ENCODE assay signal across 9 mouse cellular contexts in the genomic region with DNA sequence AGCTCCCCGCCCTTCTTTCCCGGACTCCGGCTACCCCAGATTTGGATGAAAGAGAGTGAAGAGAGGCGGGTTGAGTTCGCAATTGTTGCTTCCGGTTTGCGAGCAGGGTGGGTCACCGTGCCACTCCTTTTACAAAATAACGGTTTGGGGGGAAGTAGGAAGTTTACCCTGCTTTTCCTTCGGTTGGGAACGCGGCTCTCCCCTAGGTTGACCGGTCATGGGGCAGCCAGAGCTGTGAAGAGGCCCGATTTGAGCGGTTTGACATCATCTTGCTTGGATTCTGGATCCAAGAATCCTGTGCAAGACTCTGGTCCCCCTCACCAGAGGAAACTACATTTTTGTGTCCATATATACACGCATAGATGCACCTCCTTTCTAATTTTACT. TPM values are rescaled to one million over a fixed set of nuclear protein-coding genes. Genes with fewer than 3 reads are reported as not detected.
A peak's percentile ranks its signal among the peaks of the same experiment; 100 is the strongest.
DNase-seq lines count a peak whose midpoint lies in the region; ATAC-seq and TF ChIP-seq lines count a peak whose summit lies in the region.
"Had no signal": no experiment of that assay in that cellular context is flagged by ENCODE, and none has a peak within 500 bp of the region (broad histone marks: within the 10 kb centered on the region; RNA-seq: fewer than 3 reads in every experiment).

No protein-coding gene starts in this region.

- no peaks in the 10 kb centered on the region for H3K36me3 ChIP-seq in heart, embryonic 14.5 days (ENCODE audit: control insufficient read depth, insufficient read depth, low read length)
- H3K36me3 ChIP-seq in hindbrain, embryonic 12.5 days: no peaks in the 10 kb centered on the region
- H3K36me3 ChIP-seq in midbrain, embryonic 11.5 days (ENCODE audit: control insufficient read depth, insufficient read depth, low read length): no peaks in the 10 kb centered on the region
- H3K36me3 ChIP-seq: G1E had no signal

- no peak for TF ChIP-seq POLR2A in bone marrow macrophage, adult 2 months (IDR thresholded peaks at IDR 0.05; ENCODE audit: borderline replicate concordance, low read depth, low read length)

- TF ChIP-seq CTCF in bone marrow macrophage, adult 2 months (IDR thresholded peaks at IDR 0.05; ENCODE audit: low read depth, low read length): no peak

- WGBS in heart, embryonic 14.5 days: 0% methylated on average over 16 of the region's 16 CpGs
- WGBS in hindbrain, embryonic 12.5 days: 0% methylated on average over 16 of the region's 16 CpGs
- under 1% methylated on average over 16 of the region's 16 CpGs for WGBS in midbrain, embryonic 11.5 days

- peak overlapping the region; percentile 75 for H3K9ac ChIP-seq in heart, embryonic 14.5 days (ENCODE audit: low read length)
- H3K9ac ChIP-seq in hindbrain, embryonic 12.5 days: peak overlapping the region; percentile 68
- peak overlapping the region; percentile 70 for H3K9ac ChIP-seq in midbrain, embryonic 11.5 days (ENCODE audit: low read length)

- peak overlapping the region; percentile 88 for H3K4me2 ChIP-seq in heart, embryonic 14.5 days (ENCODE audit: low read length)
- H3K4me2 ChIP-seq in hindbrain, embryonic 12.5 days (replicated peaks): peak overlapping the region; percentile 80
- peak overlapping the region; percentile 85 for H3K4me2 ChIP-seq in midbrain, embryonic 11.5 days

- 0 out of 2 replicates have a peak, but pooled peaks cover 3% of the 10 kb centered on the region for H3K27me3 ChIP-seq in heart, embryonic 14.5 days (ENCODE audit: control insufficient read depth, insufficient read depth, low read length)
- no peaks in the 10 kb centered on the region for H3K27me3 ChIP-seq in hindbrain, embryonic 12.5 days
- no peaks in the 10 kb centered on the region for H3K27me3 ChIP-seq in midbrain, embryonic 11.5 days (ENCODE audit: control insufficient read depth, insufficient read depth, low read length)

- H3K9me3 ChIP-seq in heart, embryonic 14.5 days (ENCODE audit: control insufficient read depth, low read length): no peaks in the 10 kb centered on the region
- no peaks in the 10 kb centered on the region for H3K9me3 ChIP-seq in hindbrain, embryonic 12.5 days (replicated peaks)
- no peaks in the 10 kb centered on the region for H3K9me3 ChIP-seq in midbrain, embryonic 11.5 days (ENCODE audit: control insufficient read depth, low read length)

- peak overlapping the region; percentile 69 to 81 for H3K27ac ChIP-seq in heart, embryonic 14.5 days (replicated peaks in 1 of 2; ENCODE audit: control insufficient read depth in 1 of 2, insufficient read depth in 1 of 2, low read depth in 2 of 2, low read length in 2 of 2)
- peak overlapping the region; percentile 39 for H3K27ac ChIP-seq in bone marrow macrophage, adult 2 months (ENCODE audit: insufficient read depth, low read depth, low read length)
- peak overlapping the region; percentile 80 for H3K27ac ChIP-seq in hindbrain, embryonic 12.5 days
- H3K27ac ChIP-seq in midbrain, embryonic 11.5 days (ENCODE audit: low read depth, low read length): peak overlapping the region; percentile 41

- peak; percentile 38 for ATAC-seq in heart, embryonic 14.5 days (ENCODE audit: insufficient number of reproducible peaks, insufficient read depth, low FRiP score, low read depth)
- peak; percentile 57 for ATAC-seq in hindbrain, embryonic 12.5 days (ENCODE audit: low FRiP score)
- peak; percentile 51 for ATAC-seq in midbrain, embryonic 11.5 days (ENCODE audit: low FRiP score)

- peak overlapping the region; percentile 72 to 80 for H3K4me3 ChIP-seq in heart, embryonic 14.5 days (ENCODE audit: control insufficient read depth in 1 of 2, insufficient read depth in 1 of 2, low read depth in 1 of 2, low read length in 2 of 2)
- peak overlapping the region; percentile 85 for H3K4me3 ChIP-seq in bone marrow macrophage, adult 2 months (ENCODE audit: insufficient read depth, low read length)
- peak overlapping the region; percentile 96 for H3K4me3 ChIP-seq in hindbrain, embryonic 12.5 days
- H3K4me3 ChIP-seq in midbrain, embryonic 11.5 days (ENCODE audit: low read depth, low read length): peak overlapping the region; percentile 89

- peaks cover 3 to 20% of the 10 kb centered on the region in 2 experiments; a peak in 3 of 4 replicates for H3K4me1 ChIP-seq in heart, embryonic 14.5 days (ENCODE audit: control insufficient read depth in 2 of 2, insufficient read depth in 2 of 2, low read length in 2 of 2)
- H3K4me1 ChIP-seq in bone marrow macrophage, adult 2 months (ENCODE audit: control insufficient read depth, insufficient read depth, low read length): no peaks in the 10 kb centered on the region
- peaks cover 20% of the 10 kb centered on the region for H3K4me1 ChIP-seq in hindbrain, embryonic 12.5 days
- peaks cover 11% of the 10 kb centered on the region for H3K4me1 ChIP-seq in midbrain, embryonic 11.5 days (ENCODE audit: control insufficient read depth, insufficient read depth, low read length)

- no peak for DNase-seq in heart, postnatal 4 days
- no peak for DNase-seq in midbrain, embryonic 11.5 days (ENCODE audit: low spot score, missing footprints)
- no peak for DNase-seq in embryo, embryonic 11 days
- no peak for DNase-seq in left cerebral cortex, adult 8-10 months (ENCODE audit: low spot score in 2 of 2)
- no peak for DNase-seq in urinary bladder, postnatal 10 days (ENCODE audit: low spot score)

RNA-seq across cellular contexts. Expression of a gene that starts 0.4 kb away (rescaled TPM):
- 10.0 and 10.9 TPM in 2 replicates for polyA plus RNA-seq in heart, embryonic 14.5 days (2014; fragmentation: Nextera tagmentation; extraction: Ambion mirVana)
- total RNA-seq in heart, postnatal 4 days (2021): 10 to 100 TPM; 28.8 to 30.2 TPM
- 8.0 and 8.4 TPM in 2 replicates for polyA plus RNA-seq in bone marrow macrophage, adult 2 months (2012; ENCODE audit: insufficient read depth, insufficient read length, missing spikeins)
- polyA plus RNA-seq in hindbrain, embryonic 12.5 days (2016; fragmentation: Nextera tagmentation; extraction: Ambion mirVana): 12.4 and 13.8 TPM in 2 replicates
- polyA plus RNA-seq in midbrain, embryonic 11.5 days (2014; fragmentation: Nextera tagmentation; extraction: Ambion mirVana): 8.4 and 10.5 TPM in 2 replicates
- total RNA-seq in left cerebral cortex, adult 8-10 months (2022): 100 to 1,000 TPM; 119 to 146 (median 132) TPM
- polyA plus RNA-seq: G1E had no signal
